23 mouse cellular contexts compared by ENCODE assay signal in the genomic region with DNA sequence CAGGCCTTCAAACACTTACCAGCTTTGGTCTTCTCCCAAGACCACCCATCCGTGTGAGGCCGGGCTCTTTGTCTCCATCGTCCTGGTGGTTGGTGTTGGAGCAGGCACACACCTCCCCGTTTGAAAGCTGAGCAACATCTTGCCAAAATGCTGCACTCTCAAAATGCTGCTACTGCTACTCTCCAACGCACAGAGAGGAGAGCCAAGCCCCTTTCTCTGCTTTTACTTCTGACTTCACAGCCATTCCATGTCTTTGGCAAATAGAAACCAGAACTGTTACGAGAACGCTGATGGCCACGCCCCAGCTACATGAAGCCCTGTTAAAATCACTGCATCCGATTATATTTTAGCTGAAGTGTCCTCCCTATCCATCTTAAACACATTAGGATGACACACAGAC. TPM values are rescaled to one million over a fixed set of nuclear protein-coding genes. Genes with fewer than 3 reads are reported as not detected.
DNase-seq lines count a peak whose midpoint lies in the region; ATAC-seq and TF ChIP-seq lines count a peak whose summit lies in the region.
"Had no signal": no experiment of that assay in that cellular context is flagged by ENCODE, and none has a peak within 500 bp of the region (broad histone marks: within the 10 kb centered on the region; RNA-seq: fewer than 3 reads in every experiment).

No protein-coding gene starts in this region.

- no peaks in the 10 kb centered on the region for H3K4me1 ChIP-seq in hindbrain, embryonic 10.5 days (replicated peaks)
- no peaks in the 10 kb centered on the region for H3K4me1 ChIP-seq in hindbrain, embryonic 14.5 days (replicated peaks; ENCODE audit: control insufficient read depth, insufficient read depth, low read length)
- no peaks in the 10 kb centered on the region for H3K4me1 ChIP-seq in stomach, embryonic 15.5 days
- no peaks in the 10 kb centered on the region for H3K4me1 ChIP-seq in stomach, postnatal 0 days (replicated peaks; ENCODE audit: control insufficient read depth, insufficient read depth)
- H3K4me1 ChIP-seq: embryonic facial prominence, embryonic 10.5 days; embryonic facial prominence, embryonic 12.5 days; forebrain, embryonic 13.5 days; forebrain, embryonic 15.5 days had no signal

- H3K9me3 ChIP-seq in hindbrain, embryonic 10.5 days = peaks cover 5% of the 10 kb centered on the region; the same call in 1 of the 2 replicates
- H3K9me3 ChIP-seq in hindbrain, embryonic 14.5 days (ENCODE audit: control insufficient read depth, low read length) = no peaks in the 10 kb centered on the region
- no peaks in the 10 kb centered on the region for H3K9me3 ChIP-seq in stomach, embryonic 15.5 days
- no peaks in the 10 kb centered on the region for H3K9me3 ChIP-seq in stomach, postnatal 0 days (ENCODE audit: control insufficient read depth, low read length)
- H3K9me3 ChIP-seq: embryonic facial prominence, embryonic 10.5 days; forebrain, embryonic 13.5 days; forebrain, embryonic 15.5 days; G1E had no signal

- no peaks in the 10 kb centered on the region for H3K36me3 ChIP-seq in hindbrain, embryonic 10.5 days
- H3K36me3 ChIP-seq in hindbrain, embryonic 14.5 days (replicated peaks; ENCODE audit: control insufficient read depth, insufficient read depth) = no peaks in the 10 kb centered on the region
- no peaks in the 10 kb centered on the region for H3K36me3 ChIP-seq in stomach, embryonic 15.5 days
- H3K36me3 ChIP-seq in stomach, postnatal 0 days (ENCODE audit: control insufficient read depth, insufficient read depth, low read length) = no peaks in the 10 kb centered on the region
- H3K36me3 ChIP-seq: embryonic facial prominence, embryonic 10.5 days; embryonic facial prominence, embryonic 12.5 days; forebrain, embryonic 15.5 days; G1E had no signal

- H3K27me3 ChIP-seq in hindbrain, embryonic 10.5 days (ENCODE audit: insufficient read depth, poor library complexity, severe bottlenecking) = no peaks in the 10 kb centered on the region
- H3K27me3 ChIP-seq in hindbrain, embryonic 14.5 days (ENCODE audit: control insufficient read depth, insufficient read depth, low read length) = no peaks in the 10 kb centered on the region
- H3K27me3 ChIP-seq in stomach, embryonic 15.5 days (replicated peaks) = no peaks in the 10 kb centered on the region
- no peaks in the 10 kb centered on the region for H3K27me3 ChIP-seq in stomach, postnatal 0 days (ENCODE audit: control insufficient read depth, insufficient read depth, low read length)
- H3K27me3 ChIP-seq: CH12.LX; embryonic facial prominence, embryonic 12.5 days; forebrain, embryonic 13.5 days; forebrain, embryonic 15.5 days had no signal

- 0 out of 2 replicates have a peak overlapping the region, but pooled peaks have one; percentile 16 for H3K27ac ChIP-seq in hindbrain, embryonic 10.5 days
- no peak overlapping the region for H3K27ac ChIP-seq in hindbrain, embryonic 14.5 days
- peak overlapping the region; percentile 41; the same call in 1 of the 2 replicates for H3K27ac ChIP-seq in stomach, embryonic 15.5 days
- no peak overlapping the region for H3K27ac ChIP-seq in stomach, postnatal 0 days (replicated peaks)
- H3K27ac ChIP-seq: embryonic facial prominence, embryonic 10.5 days; embryonic facial prominence, embryonic 12.5 days; forebrain, embryonic 13.5 days; forebrain, embryonic 15.5 days had no signal

- TF ChIP-seq CTCF in stomach, postnatal 0 days (IDR thresholded peaks at IDR 0.05; ENCODE audit: low read depth) = no peak

- no peak overlapping the region for H3K9ac ChIP-seq in hindbrain, embryonic 14.5 days
- H3K9ac ChIP-seq in stomach, embryonic 15.5 days = no peak overlapping the region
- no peak overlapping the region for H3K9ac ChIP-seq in stomach, postnatal 0 days (ENCODE audit: low read length)
- H3K9ac ChIP-seq: embryonic facial prominence, embryonic 12.5 days; forebrain, embryonic 13.5 days; forebrain, embryonic 15.5 days had no signal

- TF ChIP-seq EP300 in stomach, postnatal 0 days (optimal IDR thresholded peaks at IDR 0.05) = no peak

- H3K4me3 ChIP-seq in hindbrain, embryonic 10.5 days = no peak overlapping the region
- H3K4me3 ChIP-seq in hindbrain, embryonic 14.5 days (replicated peaks; ENCODE audit: low read length) = no peak overlapping the region
- no peak overlapping the region for H3K4me3 ChIP-seq in stomach, embryonic 15.5 days (replicated peaks)
- H3K4me3 ChIP-seq in stomach, postnatal 0 days (ENCODE audit: low read depth, low read length) = no peak overlapping the region
- H3K4me3 ChIP-seq: embryonic facial prominence, embryonic 10.5 days; embryonic facial prominence, embryonic 12.5 days; forebrain, embryonic 13.5 days; forebrain, embryonic 15.5 days had no signal

- peak; percentile 59; the same call in 1 of the 2 replicates for ATAC-seq in frontal cortex, adult (ENCODE audit: low TSS enrichment)
- no peak for ATAC-seq in hindbrain, embryonic 14.5 days (ENCODE audit: low FRiP score)
- ATAC-seq in stomach, embryonic 15.5 days (ENCODE audit: insufficient read depth, low FRiP score, low read depth) = no peak
- ATAC-seq in stomach, postnatal 0 days (ENCODE audit: low FRiP score, low TSS enrichment) = no peak
- ATAC-seq: CD4-positive, CD25-positive, alpha-beta regulatory T cell, adult 4 months; forebrain, embryonic 13.5 days; forebrain, embryonic 15.5 days had no signal

- WGBS in hindbrain, embryonic 10.5 days = 91% methylated on average over 9 of the region's 9 CpGs
- WGBS in hindbrain, embryonic 14.5 days = 91% methylated on average over 9 of the region's 9 CpGs
- 59% methylated on average over 9 of the region's 9 CpGs for WGBS in stomach, embryonic 15.5 days
- WGBS in stomach, postnatal 0 days = 48% methylated on average over 9 of the region's 9 CpGs

- DNase-seq in frontal cortex, adult 2 months (ENCODE audit: extremely low spot score in 1 of 2, low spot score in 1 of 2) = no peak
- DNase-seq in hindbrain, embryonic 10.5 days (ENCODE audit: low spot score) = no peak
- DNase-seq in hindbrain, embryonic 14.5 days (ENCODE audit: low spot score) = no peak
- DNase-seq in stomach, postnatal 0 days (ENCODE audit: low spot score) = no peak
- DNase-seq in cerebellum, adult 8-10 months = no peak
- DNase-seq: adrenal gland, adult 2 months; adrenal gland, postnatal 10 days; adrenal gland, postnatal 25 days; B cell, adult 2 months; cerebellum, adult 11 months; cerebellum, adult 18-20 months; cerebellum, adult 9-10 months; cerebellum, postnatal 10 days; cerebellum, postnatal 25 days had no signal

- no peak overlapping the region for H3K4me2 ChIP-seq in hindbrain, embryonic 14.5 days (replicated peaks)
- no peak overlapping the region for H3K4me2 ChIP-seq in stomach, embryonic 15.5 days
- no peak overlapping the region for H3K4me2 ChIP-seq in stomach, postnatal 0 days (replicated peaks; ENCODE audit: low read depth)
- H3K4me2 ChIP-seq: embryonic facial prominence, embryonic 12.5 days; forebrain, embryonic 13.5 days; forebrain, embryonic 15.5 days had no signal

RNA-seq across cellular contexts. Expression of gene Snx18, which starts 58.7 kb away (rescaled TPM):
- polyA plus RNA-seq in frontal cortex, adult 2 months (2012; rRNA removed) = 17.5 and 19.5 TPM in 2 replicates
- 18.1 and 18.4 TPM in 2 replicates for polyA plus RNA-seq in hindbrain, embryonic 10.5 days (2016; fragmentation: Nextera tagmentation; extraction: Ambion mirVana)
- 15.8 and 16.2 TPM in 2 replicates for polyA plus RNA-seq in hindbrain, embryonic 14.5 days (2014; fragmentation: Nextera tagmentation; extraction: Ambion mirVana)
- 22.9 and 24.5 TPM in 2 replicates for polyA plus RNA-seq in stomach, embryonic 15.5 days (2015; fragmentation: Nextera tagmentation; extraction: Ambion mirVana)
- 15.6 and 18.0 TPM in 2 replicates for polyA plus RNA-seq in stomach, postnatal 0 days (2015; fragmentation: Nextera tagmentation; extraction: Ambion mirVana)
- polyA plus RNA-seq: G1E had no signal

Comparison
In these comparisons a context has a peak if more than half of its experiments do, and no peak if none do; other contexts are left out.
1. H3K27ac ChIP-seq: peak in hindbrain, embryonic 10.5 days (single experiment) and stomach, embryonic 15.5 days (single experiment); none in hindbrain, embryonic 14.5 days (single experiment) and stomach, postnatal 0 days (single experiment).